Mouse (Mus musculus): ENCODE measurements around the gene Pdzd2.

DNA sequence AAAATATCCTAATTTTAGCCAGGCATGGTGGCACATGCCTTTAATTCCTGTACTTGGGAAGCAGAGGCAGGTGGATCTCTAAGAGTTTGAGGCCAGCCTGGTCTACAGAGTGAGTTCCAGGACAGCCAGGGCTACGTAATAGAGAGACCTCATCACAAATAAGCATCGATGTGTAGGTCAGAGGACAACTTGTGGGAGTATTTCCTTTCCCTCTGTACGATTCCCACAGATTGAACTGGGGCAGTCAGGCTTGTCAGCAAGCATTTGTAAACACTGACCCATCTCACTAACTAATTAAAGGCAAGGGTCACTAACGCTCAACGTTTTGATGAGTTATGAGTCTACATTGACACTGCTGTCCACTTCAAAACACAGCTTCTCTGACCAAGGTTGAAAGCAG is 425.1 kb downstream of the Pdzd2 start:
- TF ChIP-seq EP300 (IDR thresholded peaks at IDR 0.05) (no peak), CTCF (IDR thresholded peaks at IDR 0.05) (no peak)
